Mouse (Mus musculus): ENCODE data around the gene Auts2. TPM values are rescaled to one million over a fixed set of nuclear protein-coding genes. Genes with fewer than 3 reads are reported as not detected.

The Auts2 gene
- total RNA-seq, 2 experiments from 2014 or later: 179 to 184 TPM

- intact Hi-C loops (cut with DNase I): no loop called here
- no peak for DNase-seq
Observed at GRCm38 (mm10) chr5:131955227-131956016, 587.7 kb downstream of the Auts2 start.

GRCm38 (mm10) chr5:131948571-131949151 lies 594.5 kb downstream of the Auts2 start:
- intact Hi-C loops (cut with DNase I): no loop called here
- DNase-seq: no peak

GRCm38 (mm10) chr5:131946801-131947200 lies 596.3 kb downstream of the Auts2 start:
- DNase-seq: no peak
- intact Hi-C loops (cut with DNase I): no loop called here

GRCm38 (mm10) chr5:131944761-131945160 lies 598.4 kb downstream of the Auts2 start:
- DNase-seq: no peak
- intact Hi-C loops (cut with DNase I): no loop called here

DNA sequence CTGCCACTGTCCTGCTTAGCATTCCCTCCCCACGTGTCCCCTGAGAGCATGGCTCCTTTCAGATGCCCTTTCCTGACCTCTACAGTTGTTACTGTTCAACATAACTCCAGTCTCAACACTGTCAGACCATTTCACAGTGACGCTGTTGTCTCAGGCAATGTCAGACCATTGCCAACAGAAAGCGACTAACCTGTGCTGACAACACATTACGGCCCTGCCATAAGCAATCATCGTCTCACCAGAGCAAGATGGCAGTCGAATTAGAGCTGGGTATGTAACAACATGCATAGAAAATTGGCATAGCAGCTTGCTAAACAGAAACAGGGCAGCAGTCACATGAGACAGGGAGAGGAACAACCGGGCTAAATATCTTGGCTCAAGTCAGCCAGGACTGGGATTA lies 614.4 kb downstream of the Auts2 start:
- DNase-seq: no peak
- intact Hi-C loops (cut with DNase I): no loop called here

DNA sequence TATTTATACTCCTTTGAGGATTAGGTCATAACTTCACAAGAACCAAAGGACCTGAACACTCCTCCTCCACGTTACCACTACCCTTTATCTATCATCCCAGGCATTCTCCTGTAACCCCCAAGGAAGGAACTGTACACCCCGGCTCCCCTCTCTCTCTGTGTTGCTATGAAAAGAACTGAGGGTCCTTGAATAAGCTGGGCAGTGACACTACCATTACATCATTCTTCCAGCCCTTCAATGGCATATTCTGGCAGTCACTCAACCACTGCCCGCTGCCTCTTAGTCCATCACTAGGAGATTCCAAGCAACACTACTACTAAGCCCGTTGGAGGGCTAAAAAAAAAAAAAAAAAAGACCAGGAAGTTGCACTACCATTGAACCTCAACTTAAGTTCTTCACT lies 620.4 kb downstream of the Auts2 start:
- DNase-seq: no peak
- intact Hi-C loops (cut with DNase I): no loop called here

DNA sequence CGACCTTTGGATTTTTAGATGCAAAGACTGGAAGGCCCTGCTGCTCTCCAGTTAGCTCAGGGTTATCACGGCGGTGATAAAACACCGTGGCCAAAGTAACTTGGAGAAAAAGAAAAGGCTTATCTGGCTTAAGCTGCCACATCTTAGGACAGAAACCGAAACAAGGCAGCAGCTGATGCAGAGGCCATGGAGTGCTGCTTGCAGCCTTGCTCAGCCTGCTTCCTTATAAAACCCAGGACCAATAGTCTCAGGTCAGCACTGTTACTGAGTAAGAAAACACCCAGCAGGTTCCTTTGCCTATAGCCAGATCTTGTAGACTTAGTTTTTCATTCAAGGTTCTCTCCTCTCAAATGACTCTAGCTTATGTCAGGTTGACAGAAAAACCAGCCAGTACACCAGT lies 621.0 kb downstream of the Auts2 start:
- DNase-seq: no peak
- intact Hi-C loops (cut with DNase I): no loop called here

DNA sequence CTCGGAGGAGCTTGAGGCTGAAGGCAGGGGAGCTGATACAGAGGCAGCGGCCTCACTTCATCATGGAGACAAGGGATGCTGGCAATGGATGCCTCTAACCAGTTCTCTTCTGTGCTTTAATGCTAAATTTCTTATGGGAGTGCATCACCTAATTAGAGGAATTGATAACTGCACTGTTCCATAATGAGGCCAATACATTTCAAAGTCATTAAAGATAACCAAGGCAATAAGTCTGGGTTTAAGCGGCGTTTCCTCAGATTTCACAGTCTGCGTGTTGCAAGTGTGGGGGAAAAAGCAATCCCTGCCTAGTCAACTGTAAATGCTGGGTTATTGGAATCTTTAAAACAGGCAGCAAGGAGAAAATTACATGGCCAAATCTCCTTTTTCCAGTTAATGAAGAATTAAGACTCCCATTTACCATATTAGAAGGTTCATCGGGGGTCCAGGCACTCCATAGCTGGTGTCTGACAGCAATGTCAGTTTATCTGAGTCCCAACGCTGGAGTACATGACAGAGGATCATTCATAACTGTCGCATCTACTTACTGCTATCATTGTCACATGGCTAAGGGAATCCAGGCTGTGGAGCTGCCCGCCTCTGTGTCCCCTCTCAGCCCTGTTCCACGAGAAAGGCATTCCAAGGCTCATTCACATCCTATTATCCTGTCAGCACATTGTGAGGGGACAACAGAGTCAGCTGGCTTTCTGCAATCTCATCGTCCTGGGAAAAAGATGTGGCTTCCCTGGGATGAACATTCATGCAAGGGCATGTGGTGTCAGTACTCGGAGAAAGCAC lies 623.0 kb downstream of the Auts2 start:
- intact Hi-C loops (cut with DNase I): no loop called here
- DNase-seq: no peak

GRCm38 (mm10) chr5:131916791-131917403 lies 626.2 kb downstream of the Auts2 start:
- intact Hi-C loops (cut with DNase I): no loop called here

DNA sequence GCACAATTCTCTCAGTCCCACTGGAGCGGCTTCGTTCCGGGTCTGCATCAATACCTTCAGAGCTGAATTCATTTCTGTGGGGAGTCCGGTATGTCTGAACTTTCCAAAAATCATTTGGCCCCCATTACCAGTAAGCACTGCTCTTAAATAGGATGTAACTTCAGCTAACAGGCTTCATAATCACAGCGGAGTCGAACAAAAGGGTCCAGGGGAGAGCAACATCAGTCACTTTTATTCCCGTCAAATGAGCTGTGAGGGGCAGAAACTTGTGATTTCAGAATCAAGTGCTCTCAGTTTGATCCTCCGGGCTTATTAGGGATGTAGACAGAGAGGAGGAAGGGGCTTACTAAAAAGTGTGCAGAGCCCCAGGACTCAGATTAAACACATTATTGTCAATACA lies 629.6 kb downstream of the Auts2 start:
- intact Hi-C loops (cut with DNase I): no loop called here
- DNase-seq: no peak

More at GRCm38 (mm10) chr5:131916791-131917403, 626.2 kb downstream of the Auts2 start:
- DNase-seq: no peak

DNA sequence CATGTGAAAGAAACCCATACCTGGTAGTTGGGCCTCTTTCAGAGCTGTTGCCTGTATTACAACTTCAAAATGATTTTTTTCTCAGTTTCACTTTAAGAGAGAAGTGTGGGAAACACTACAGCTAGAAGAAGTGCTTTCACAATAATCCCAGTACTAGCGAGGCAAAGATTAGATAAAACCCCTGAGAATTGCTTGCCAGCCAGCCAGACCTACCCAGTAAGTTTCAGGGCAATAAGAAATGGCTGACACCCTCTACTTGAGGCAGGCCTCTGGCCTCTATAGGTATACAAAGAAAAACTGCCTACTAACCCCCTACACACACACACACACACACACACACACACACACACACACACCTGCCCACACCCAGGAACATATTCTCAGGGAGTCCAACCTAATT lies 630.2 kb downstream of the Auts2 start:
- intact Hi-C loops (cut with DNase I): no loop called here
- no peak for DNase-seq

DNA sequence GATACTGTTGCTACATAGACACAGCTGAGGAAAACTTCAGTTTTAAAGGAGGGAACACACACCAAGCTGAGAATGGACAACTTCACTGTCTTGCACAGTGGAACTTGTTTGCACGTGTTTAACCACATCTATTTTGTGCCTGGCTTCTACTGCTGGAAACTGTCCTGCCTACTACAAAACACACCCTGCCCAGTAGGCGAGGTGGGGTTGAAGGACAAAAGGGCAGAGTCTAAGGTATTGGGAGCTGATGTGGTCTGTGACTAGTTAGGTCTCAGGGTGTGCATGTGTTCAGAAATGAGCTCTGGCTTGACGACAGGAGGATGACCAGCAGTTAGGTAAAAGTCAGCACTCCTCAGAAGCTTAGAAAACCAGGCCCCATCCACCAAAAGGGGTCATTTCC lies 636.8 kb downstream of the Auts2 start:
- intact Hi-C loops (cut with DNase I): no loop called here
- DNase-seq: no peak

GRCm38 (mm10) chr5:131904478-131904877 lies 638.7 kb downstream of the Auts2 start:
- intact Hi-C loops (cut with DNase I): no loop called here
- no peak for DNase-seq

DNA sequence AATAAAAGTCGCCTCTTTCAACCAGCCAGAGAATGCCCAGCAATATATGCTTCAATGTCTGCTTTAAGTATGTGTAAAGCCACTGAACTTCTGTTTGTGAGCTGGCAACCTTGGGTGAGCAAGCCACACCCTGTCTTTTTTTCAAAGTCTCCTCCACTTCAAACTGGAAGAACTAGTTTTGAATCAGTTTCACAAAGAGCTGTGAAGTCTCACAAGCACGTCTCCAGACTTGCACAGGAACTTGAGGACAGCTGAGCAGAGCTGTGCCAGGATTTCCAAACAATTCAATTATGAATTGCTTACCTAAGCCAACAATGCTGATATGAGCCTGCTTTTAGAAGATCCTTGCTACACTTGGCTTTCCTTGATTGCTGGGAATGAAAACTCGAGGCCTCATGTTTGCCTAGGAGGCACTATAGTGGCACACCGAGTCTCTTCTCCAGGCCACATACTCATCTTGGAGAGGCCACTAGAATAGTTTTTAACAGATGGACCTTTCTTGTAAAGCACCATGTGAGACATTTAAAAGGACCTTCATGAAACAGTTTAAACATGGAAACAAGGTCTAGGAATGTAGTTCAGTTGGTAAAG lies 645.0 kb downstream of the Auts2 start:
- intact Hi-C loops (cut with DNase I): no loop called here
- no peak for DNase-seq

DNA sequence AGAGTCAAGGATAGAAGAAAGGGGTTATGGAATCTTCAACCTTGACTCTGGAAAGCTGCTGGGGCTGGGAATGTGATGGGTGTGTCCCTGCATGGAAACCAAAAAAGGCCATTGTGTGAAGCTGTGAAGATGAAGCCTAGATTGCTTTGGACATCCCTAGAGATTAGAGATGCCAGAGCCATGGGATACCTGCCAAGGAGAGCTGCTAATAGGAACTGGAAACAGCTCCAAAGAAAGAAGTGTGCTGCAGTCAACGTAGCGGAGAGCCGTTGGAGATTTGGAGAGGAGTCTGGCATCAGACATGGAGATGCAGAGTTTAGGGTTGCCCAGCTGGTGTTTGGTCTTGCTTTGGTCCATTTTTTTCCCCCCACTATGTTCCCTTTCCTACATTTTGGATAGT lies 656.5 kb downstream of the Auts2 start:
- DNase-seq: peak; percentile 10
- intact Hi-C loops (cut with DNase I): no loop called here

- intact Hi-C loops (cut with DNase I): no loop called here
- DNase-seq: no peak
Observed at GRCm38 (mm10) chr5:131876569-131876968, 666.6 kb downstream of the Auts2 start.

DNA sequence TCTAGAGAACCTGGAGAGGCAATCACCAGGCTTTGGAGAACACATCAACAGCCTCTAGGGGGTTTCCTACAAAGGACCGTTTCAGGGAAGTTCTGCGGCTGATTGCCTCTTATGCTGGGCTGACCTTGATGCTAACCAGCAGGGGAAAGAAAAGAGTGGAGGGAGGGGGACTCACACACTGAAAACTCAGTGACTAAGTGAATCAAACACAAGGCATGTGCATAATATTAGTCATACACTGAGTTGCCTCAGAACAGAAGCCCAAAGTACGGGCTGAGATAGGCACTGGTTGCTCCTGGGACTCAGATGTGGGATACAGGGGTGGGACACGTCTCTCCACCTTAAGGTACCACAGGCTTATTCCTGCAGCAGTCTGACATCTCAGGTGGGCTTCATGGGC lies 667.2 kb downstream of the Auts2 start:
- DNase-seq: no peak
- intact Hi-C loops (cut with DNase I): no loop called here

DNA sequence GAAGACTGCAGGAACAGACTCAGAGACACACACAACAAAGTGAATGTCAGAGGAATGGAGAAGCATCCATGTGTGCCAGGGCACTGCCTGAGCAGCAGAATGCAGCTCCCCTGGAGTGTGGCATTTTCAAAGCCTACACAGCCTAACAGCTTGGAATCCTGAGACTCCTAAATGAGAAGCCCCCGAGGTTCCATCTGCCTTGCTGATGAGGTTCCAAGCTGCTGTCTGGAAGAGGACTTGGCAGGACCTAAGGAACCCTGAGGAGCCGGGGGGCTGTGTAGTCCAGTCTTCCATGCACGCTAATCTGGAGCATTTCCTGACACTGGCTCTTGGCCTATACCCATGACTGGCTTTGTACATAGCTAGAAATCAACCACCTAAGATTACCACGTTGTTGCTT lies 670.0 kb downstream of the Auts2 start:
- peak; percentile 86 for DNase-seq
- intact Hi-C loops (cut with DNase I): no loop called here

DNA sequence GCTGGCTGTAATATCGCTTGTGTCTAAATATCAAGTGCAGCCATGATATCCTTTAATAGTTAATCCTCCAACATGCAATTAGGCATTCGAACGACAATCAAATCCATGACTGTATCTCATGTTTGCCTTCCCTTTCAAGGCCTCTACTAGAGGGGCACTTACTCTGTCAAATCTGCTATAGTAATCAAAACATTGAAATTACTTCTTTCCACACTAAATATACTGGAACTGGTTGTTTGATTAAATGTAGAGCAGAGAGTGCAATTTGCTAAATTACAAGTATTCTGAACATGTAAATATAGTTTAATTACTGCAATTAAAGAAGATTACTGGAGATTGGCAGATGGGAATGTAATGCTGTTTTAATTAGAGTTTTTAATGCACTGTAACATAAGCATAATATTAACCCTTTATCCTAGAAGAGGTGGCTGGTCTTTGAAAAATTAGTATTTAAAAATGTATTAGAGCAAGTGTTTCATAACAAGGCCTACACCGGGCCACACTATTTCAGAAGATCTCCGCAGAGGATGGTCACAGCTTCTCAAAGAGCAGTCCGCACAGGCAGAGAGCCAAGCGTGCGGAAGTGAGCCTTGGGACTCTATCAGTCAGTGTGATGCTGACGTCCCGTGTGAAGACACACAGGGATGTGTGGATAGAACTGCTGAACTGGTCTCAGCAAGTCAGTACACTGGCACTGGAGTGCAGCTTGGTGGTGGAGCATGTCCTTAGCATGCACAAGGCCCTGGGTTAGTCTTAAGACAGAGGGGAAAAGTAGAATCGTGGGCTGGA lies 673.2 kb downstream of the Auts2 start:
- intact Hi-C loops (cut with DNase I): no loop called here
- DNase-seq: no peak

DNA sequence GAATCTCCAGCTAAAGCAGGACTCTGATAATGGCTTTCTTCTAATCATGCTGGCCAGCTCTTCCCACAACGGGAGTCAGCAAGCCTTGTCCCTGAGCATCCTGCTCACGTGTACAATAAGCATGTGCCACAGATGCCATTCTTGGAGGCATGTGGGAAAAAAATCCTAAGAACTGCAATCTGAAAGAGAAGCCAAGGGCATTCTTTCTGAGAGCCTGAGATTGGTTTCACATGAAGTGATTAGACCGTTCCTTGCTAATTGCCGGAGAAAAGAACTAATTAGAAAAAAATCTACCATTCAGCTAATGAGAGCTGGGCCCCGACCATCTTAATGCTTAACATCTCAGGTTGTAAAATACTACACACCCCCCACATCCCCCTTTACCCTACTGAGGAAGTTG lies 677.9 kb downstream of the Auts2 start:
- intact Hi-C loops (cut with DNase I): no loop called here
- DNase-seq: no peak

Measured in left cerebral cortex, postnatal 4 days (tissue).